Mouse (Mus musculus) forebrain, embryonic 13.5 days (tissue): ENCODE measurements around the gene Cntd1. TPM values are rescaled to one million over a fixed set of nuclear protein-coding genes. Genes with fewer than 3 reads are reported as not detected.

Experiments used
- ATAC-seq: fragments of 200-750 bp; cut with Nextera tagmentation; 2 replicates; pipeline ENCODE4 v1.8.0; 2017
- H3K27ac ChIP-seq: fragments of 300-500 bp; sonication (generic); 2 replicates; pipeline ENCODE4 v1.5.1; 2015; ENCODE audit warnings: inconsistent platforms, mild to moderate bottlenecking, moderate library complexity
- H3K27me3 ChIP-seq: fragments of 300-500 bp; sonication (generic); 2 replicates; pipeline ENCODE4 v1.6.1; 2015; ENCODE audit warnings: mild to moderate bottlenecking, inconsistent platforms
- H3K36me3 ChIP-seq: fragments of 300-500 bp; sonication (generic); 2 replicates; pipeline ENCODE4 v1.6.1; 2015; ENCODE audit warnings: mild to moderate bottlenecking, inconsistent platforms; ENCODE audit not compliant: poor library complexity, severe bottlenecking
- H3K4me1 ChIP-seq: fragments of 300-500 bp; sonication (generic); 2 replicates; pipeline ENCODE4 v1.6.1; 2015; ENCODE audit warnings: inconsistent platforms
- H3K4me2 ChIP-seq: fragments of 300-500 bp; sonication (generic); 2 replicates; pipeline ENCODE4 v1.6.1; 2015; ENCODE audit warnings: inconsistent platforms, mild to moderate bottlenecking, moderate library complexity
- H3K4me3 ChIP-seq: fragments of 300-500 bp; sonication (generic); 2 replicates; pipeline ENCODE4 v1.5.1; 2015; ENCODE audit warnings: mild to moderate bottlenecking, inconsistent platforms
- H3K9ac ChIP-seq: fragments of 300-500 bp; sonication (generic); 2 replicates; pipeline ENCODE4 v1.6.1; 2015; ENCODE audit warnings: mild to moderate bottlenecking, inconsistent platforms
- H3K9me3 ChIP-seq: fragments of 300-500 bp; sonication (generic); replicated peaks from 2 replicates; pipeline ENCODE4 v1.6.1; 2016; ENCODE audit warnings: inconsistent platforms
- WGBS: fragments of 180-500 bp; shearing (Covaris S2); methylation state at CpG from one replicate; pipeline ENCODE4 v1.1.7; 2015; 5-methylcytosine and 5-hydroxymethylcytosine counted together
- polyA plus RNA-seq: library from polyadenylated mRNA; unstranded; fragments of >200 nt; fragmentation: Nextera tagmentation; extraction: Ambion mirVana; gene quantifications from 2 replicates; pipeline ENCODE4 v1.2.1, GENCODE M21; 2015

The Cntd1 gene
- polyA plus RNA-seq, 1 experiment from 2014 or later: 1.2 TPM

GRCm38 (mm10) chr11:101276319-101277070 lies 2.3 kb upstream of the Cntd1 start:
- Histone ChIP-seq H3K4me1 (peaks cover 30% of the 10 kb centered on the region), H3K36me3 (no peaks in the 10 kb centered on the region), H3K4me2 (peak overlapping the region; percentile 92), H3K9me3 (no peaks in the 10 kb centered on the region), H3K9ac (peak overlapping the region; percentile 12; the same call in 1 of the 2 replicates), H3K27ac (no peak overlapping the region), H3K4me3 (peak overlapping the region; percentile 3; the same call in 1 of the 2 replicates), H3K27me3 (peaks cover 12% of the 10 kb centered on the region)
- 32% methylated on average over 27 of the region's 27 CpGs for WGBS
- no peak for ATAC-seq

GRCm38 (mm10) chr11:101277381-101278222 lies 1.2 kb upstream of the Cntd1 start:
- no peaks in the 10 kb centered on the region for H3K9me3 ChIP-seq
- peak overlapping the region; percentile 75 for H3K4me3 ChIP-seq
- peak overlapping the region; percentile 92 for H3K4me2 ChIP-seq
- no peak overlapping the region for H3K27ac ChIP-seq
- ATAC-seq: no peak
- 81% methylated on average over 12 of the region's 12 CpGs for WGBS
- no peaks in the 10 kb centered on the region for H3K36me3 ChIP-seq
- H3K27me3 ChIP-seq: peaks cover 13% of the 10 kb centered on the region
- H3K4me1 ChIP-seq: peaks cover 30% of the 10 kb centered on the region
- peak overlapping the region; percentile 83 for H3K9ac ChIP-seq

GRCm38 (mm10) chr11:101279193-101279569 lies 369 bp downstream of the Cntd1 start:
- H3K4me1 ChIP-seq: peaks cover 34% of the 10 kb centered on the region
- no peak overlapping the region for H3K27ac ChIP-seq
- H3K4me2 ChIP-seq: peak overlapping the region; percentile 92
- no peak overlapping the region for H3K9ac ChIP-seq
- H3K4me3 ChIP-seq: peak overlapping the region; percentile 75
- 62% methylated on average over 14 of the region's 14 CpGs for WGBS
- H3K9me3 ChIP-seq: no peaks in the 10 kb centered on the region
- ATAC-seq: peak; percentile 55
- H3K36me3 ChIP-seq: no peaks in the 10 kb centered on the region
- peaks cover 13% of the 10 kb centered on the region for H3K27me3 ChIP-seq

GRCm38 (mm10) chr11:101280837-101281236 lies 2.0 kb downstream of the Cntd1 start:
- H3K9me3 ChIP-seq: no peaks in the 10 kb centered on the region
- H3K9ac ChIP-seq: no peak overlapping the region
- H3K4me1 ChIP-seq: peaks cover 34% of the 10 kb centered on the region
- H3K27ac ChIP-seq: no peak overlapping the region
- WGBS: 53% methylated on average over 7 of the region's 7 CpGs
- peaks cover 13% of the 10 kb centered on the region for H3K27me3 ChIP-seq
- H3K4me2 ChIP-seq: no peak overlapping the region
- no peak for ATAC-seq
- H3K36me3 ChIP-seq: no peaks in the 10 kb centered on the region
- H3K4me3 ChIP-seq: no peak overlapping the region

GRCm38 (mm10) chr11:101282896-101283295 lies 4.1 kb downstream of the Cntd1 start:
- no peaks in the 10 kb centered on the region for H3K9me3 ChIP-seq
- no peak overlapping the region for H3K27ac ChIP-seq
- no peak overlapping the region for H3K4me3 ChIP-seq
- no peak overlapping the region for H3K4me2 ChIP-seq
- 5% methylated on average over 5 of the region's 5 CpGs for WGBS
- no peak for ATAC-seq
- H3K36me3 ChIP-seq: peaks cover 14% of the 10 kb centered on the region
- H3K9ac ChIP-seq: peak overlapping the region; percentile 9
- H3K4me1 ChIP-seq: peaks cover 13% of the 10 kb centered on the region
- H3K27me3 ChIP-seq: peaks cover 13% of the 10 kb centered on the region

GRCm38 (mm10) chr11:101283805-101284204 lies 5.0 kb downstream of the Cntd1 start:
- Histone ChIP-seq H3K4me1 (peaks cover 9% of the 10 kb centered on the region; the same call in 1 of the 2 replicates), H3K4me3 (no peak overlapping the region), H3K4me2 (no peak overlapping the region), H3K36me3 (peaks cover 20% of the 10 kb centered on the region), H3K27ac (no peak overlapping the region), H3K9ac (no peak overlapping the region), H3K9me3 (no peaks in the 10 kb centered on the region), H3K27me3 (peaks cover 13% of the 10 kb centered on the region)
- no peak for ATAC-seq
- 74% methylated on average over 4 of the region's 4 CpGs for WGBS

GRCm38 (mm10) chr11:101287306-101287705 lies 8.5 kb downstream of the Cntd1 start:
- Histone ChIP-seq H3K9me3 (no peaks in the 10 kb centered on the region), H3K36me3 (peaks cover 55% of the 10 kb centered on the region), H3K27ac (no peak overlapping the region), H3K9ac (no peak overlapping the region), H3K4me3 (no peak overlapping the region), H3K4me2 (no peak overlapping the region), H3K4me1 (0 out of 2 replicates have a peak, but pooled peaks cover 3% of the 10 kb centered on the region), H3K27me3 (no peaks in the 10 kb centered on the region)
- ATAC-seq: no peak
- 89% methylated on average over 9 of the region's 9 CpGs for WGBS

- no peaks in the 10 kb centered on the region for H3K4me1 ChIP-seq
- no peaks in the 10 kb centered on the region for H3K27me3 ChIP-seq
- H3K4me2 ChIP-seq: no peak overlapping the region
- no peak overlapping the region for H3K9ac ChIP-seq
- no peaks in the 10 kb centered on the region for H3K9me3 ChIP-seq
- H3K36me3 ChIP-seq: peaks cover 90% of the 10 kb centered on the region
- 99% methylated on average over 8 of the region's 8 CpGs for WGBS
- H3K27ac ChIP-seq: no peak overlapping the region
- ATAC-seq: no peak
- no peak overlapping the region for H3K4me3 ChIP-seq
These were observed 12.4 kb downstream of the Cntd1 start for GRCm38 (mm10) chr11:101291231-101291630.

GRCm38 (mm10) chr11:101295191-101295590 lies 16.4 kb downstream of the Cntd1 start:
- H3K27me3 ChIP-seq: no peaks in the 10 kb centered on the region
- H3K9me3 ChIP-seq: no peaks in the 10 kb centered on the region
- WGBS: 95% methylated on average over 8 of the region's 8 CpGs
- no peak overlapping the region for H3K4me3 ChIP-seq
- ATAC-seq: no peak
- H3K4me1 ChIP-seq: peaks cover 6% of the 10 kb centered on the region; the same call in 1 of the 2 replicates
- peaks cover 82% of the 10 kb centered on the region for H3K36me3 ChIP-seq
- H3K27ac ChIP-seq: no peak overlapping the region
- H3K4me2 ChIP-seq: no peak overlapping the region
- H3K9ac ChIP-seq: no peak overlapping the region

GRCm38 (mm10) chr11:101300881-101301280 lies 22.1 kb downstream of the Cntd1 start:
- WGBS: 70% methylated on average over 7 of the region's 7 CpGs
- Histone ChIP-seq H3K9me3 (no peaks in the 10 kb centered on the region), H3K9ac (peak overlapping the region; percentile 89), H3K4me1 (peaks cover 24% of the 10 kb centered on the region), H3K27me3 (0 out of 2 replicates have a peak, but pooled peaks cover 3% of the 10 kb centered on the region), H3K4me3 (peak overlapping the region; percentile 75), H3K27ac (no peak overlapping the region), H3K4me2 (peak overlapping the region; percentile 99), H3K36me3 (peaks cover 25% of the 10 kb centered on the region)
- no peak for ATAC-seq

- Histone ChIP-seq H3K9ac (peak overlapping the region; percentile 89), H3K4me1 (peaks cover 24% of the 10 kb centered on the region), H3K9me3 (no peaks in the 10 kb centered on the region), H3K27ac (peak overlapping the region; percentile 6; the same call in 1 of the 2 replicates), H3K36me3 (peaks cover 20% of the 10 kb centered on the region), H3K4me3 (peak overlapping the region; percentile 75), H3K27me3 (peaks cover 8% of the 10 kb centered on the region; the same call in 1 of the 2 replicates), H3K4me2 (peak overlapping the region; percentile 99)
- no peak for ATAC-seq
- WGBS: 16% methylated on average over 26 of the region's 26 CpGs
These were observed 22.6 kb downstream of the Cntd1 start for GRCm38 (mm10) chr11:101301299-101302003.
